Mouse (Mus musculus): ENCODE data around the gene Hmga1b.
A peak's percentile ranks its signal among the peaks of the same experiment; 100 is the strongest.
"Not testable (repeated sequence)": the region's sequence is repeated elsewhere in the genome, so short reads cannot be mapped to it uniquely, and the experiment has no call there.

The Hmga1b gene

GRCm38 (mm10) chr11:120762672-120763041 is at the start of gene Hmga1b:
Gene Hmga1b (plus strand): TSS chr11:120762794.
- not testable (repeated sequence) for DNase-seq (ENCODE audit: extremely low spot score, low read depth, low spot score)

DNA sequence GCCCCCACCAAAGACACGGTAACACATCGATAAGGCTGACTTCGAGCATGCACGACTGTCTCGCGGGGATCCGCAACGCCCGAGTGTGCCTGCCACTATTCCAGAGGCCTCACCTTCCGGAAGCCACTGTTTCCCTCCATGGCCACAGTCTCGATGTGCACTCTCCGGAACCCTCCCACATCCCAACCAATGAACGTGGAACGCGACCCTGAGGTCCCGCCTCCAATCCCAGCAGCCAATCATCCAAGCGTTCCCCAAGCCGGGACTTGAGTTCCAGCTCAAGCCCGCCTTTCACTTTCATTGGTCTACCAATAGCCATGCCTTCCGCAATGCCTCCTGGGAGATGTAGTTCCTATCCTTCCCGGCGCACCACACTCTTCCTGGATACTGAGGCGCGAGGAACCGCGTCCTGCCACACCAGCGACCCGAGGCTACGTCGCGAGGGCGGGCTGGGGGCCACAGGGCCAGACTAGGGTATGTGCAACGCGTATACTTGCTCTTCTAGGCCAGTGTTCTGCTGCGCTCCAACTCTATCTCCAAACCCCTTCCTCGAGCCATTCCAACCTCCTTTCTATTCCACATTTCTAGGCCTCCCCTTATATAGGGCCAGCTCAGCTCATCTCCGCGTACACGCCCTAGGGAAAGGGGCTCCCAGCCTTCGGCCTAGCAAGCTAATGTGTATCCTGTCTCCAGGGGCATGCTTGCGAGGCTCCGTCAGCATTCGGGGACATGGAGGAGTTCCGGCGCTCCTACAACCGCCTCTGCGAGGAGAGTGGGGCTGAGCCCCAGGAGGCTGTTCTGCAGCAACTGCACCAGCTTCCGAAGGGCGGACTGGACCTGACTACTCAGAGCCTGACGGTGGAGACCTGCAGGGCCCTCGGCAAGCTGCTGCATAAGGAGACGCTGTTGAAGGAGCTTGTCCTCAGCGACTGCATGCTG is 48.7 kb upstream of the Hmga1b start, which contains the start of the genes Cenpx and Lrrc45:
TSS of gene Cenpx (minus strand) at position 159 of the 939 bp plus-strand sequence.
TSS of gene Lrrc45 (plus strand) at position 346 of the 939 bp plus-strand sequence.
- peak; percentile 96 for DNase-seq (ENCODE audit: extremely low spot score, low read depth, low spot score)

DNA sequence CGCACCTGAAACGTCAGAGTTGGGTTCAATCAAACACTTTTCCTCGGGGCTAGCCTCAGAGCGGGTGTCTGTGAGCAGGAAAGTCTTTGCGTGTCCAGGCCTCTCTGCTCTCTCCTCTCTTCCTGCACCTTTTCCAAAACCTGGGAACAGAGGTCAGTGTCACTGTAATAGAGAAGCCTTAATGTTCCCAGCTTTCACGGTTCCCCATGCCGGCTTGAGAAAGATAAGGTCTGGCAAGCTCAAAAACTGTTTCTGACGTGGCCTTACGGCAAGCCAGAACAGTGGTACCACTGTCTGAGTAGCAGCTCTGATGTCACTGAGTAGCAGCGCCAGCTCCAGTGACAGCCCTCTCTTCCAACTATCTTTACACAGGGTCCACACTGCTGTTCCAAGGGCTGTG is 48.0 kb upstream of the Hmga1b start:
- DNase-seq (ENCODE audit: extremely low spot score, low read depth, low spot score) = no peak

- no peak for DNase-seq (ENCODE audit: extremely low spot score, low read depth, low spot score)
Observed at GRCm38 (mm10) chr11:120715131-120715530, 47.5 kb upstream of the Hmga1b start.

GRCm38 (mm10) chr11:120719242-120719641 is 43.4 kb upstream of the Hmga1b start:
- DNase-seq (ENCODE audit: extremely low spot score, low read depth, low spot score) = no peak

- no peak for DNase-seq (ENCODE audit: extremely low spot score, low read depth, low spot score)
Observed at GRCm38 (mm10) chr11:120719841-120720376, 42.7 kb upstream of the Hmga1b start.

GRCm38 (mm10) chr11:120720450-120720849 is 42.1 kb upstream of the Hmga1b start:
- peak; percentile 89 for DNase-seq (ENCODE audit: extremely low spot score, low read depth, low spot score)

DNA sequence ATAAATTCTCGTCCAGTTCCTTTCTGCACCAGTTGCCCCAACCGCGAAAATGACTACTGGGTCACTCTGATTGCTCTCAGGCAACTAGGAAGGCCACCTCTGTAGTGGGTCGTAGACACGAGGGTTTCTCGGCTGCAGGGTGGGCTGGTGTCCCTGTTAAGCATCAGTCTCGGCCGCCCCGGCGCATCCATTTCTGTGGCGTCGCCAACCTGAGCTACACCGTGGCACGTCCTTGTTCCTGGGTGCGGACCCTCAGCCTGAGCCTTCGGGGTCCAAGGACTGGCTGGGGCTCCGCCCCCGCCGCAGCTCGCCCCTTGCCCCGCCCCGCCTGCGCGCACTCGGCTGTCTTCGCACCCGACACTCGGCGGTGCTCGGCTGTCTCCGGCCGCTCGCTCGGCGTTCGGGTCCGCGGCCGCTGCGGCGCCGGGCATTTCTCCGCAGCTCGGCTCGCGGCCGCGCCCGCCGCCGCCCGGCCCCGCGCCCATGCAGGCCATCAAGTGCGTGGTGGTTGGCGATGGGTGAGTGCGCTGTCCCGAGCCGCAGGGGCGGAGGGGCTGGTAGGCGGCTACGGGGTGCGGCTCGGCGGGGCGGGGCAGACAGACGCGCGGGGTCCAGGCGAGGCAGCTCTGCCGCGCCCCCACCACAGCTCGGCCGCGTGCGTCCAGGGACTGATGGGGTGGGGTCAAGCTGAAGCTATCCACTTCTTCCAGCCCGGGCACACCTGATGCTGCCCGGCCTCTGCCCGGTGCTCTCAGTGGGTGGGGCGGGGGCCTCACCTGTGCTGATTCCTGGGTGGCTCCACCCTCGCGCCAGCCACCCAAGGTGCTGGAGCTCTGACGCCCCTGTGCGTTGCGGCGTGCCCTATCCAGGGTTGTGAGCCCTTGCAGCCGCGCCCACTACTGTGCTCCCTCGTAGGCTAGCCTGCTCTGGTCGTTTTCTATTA is 41.2 kb upstream of the Hmga1b start, which contains the start of gene Rac3:
TSS of gene Rac3 (plus strand) at position 347 of the 943 bp plus-strand sequence.
- DNase-seq (ENCODE audit: extremely low spot score, low read depth, low spot score) = no peak

DNA sequence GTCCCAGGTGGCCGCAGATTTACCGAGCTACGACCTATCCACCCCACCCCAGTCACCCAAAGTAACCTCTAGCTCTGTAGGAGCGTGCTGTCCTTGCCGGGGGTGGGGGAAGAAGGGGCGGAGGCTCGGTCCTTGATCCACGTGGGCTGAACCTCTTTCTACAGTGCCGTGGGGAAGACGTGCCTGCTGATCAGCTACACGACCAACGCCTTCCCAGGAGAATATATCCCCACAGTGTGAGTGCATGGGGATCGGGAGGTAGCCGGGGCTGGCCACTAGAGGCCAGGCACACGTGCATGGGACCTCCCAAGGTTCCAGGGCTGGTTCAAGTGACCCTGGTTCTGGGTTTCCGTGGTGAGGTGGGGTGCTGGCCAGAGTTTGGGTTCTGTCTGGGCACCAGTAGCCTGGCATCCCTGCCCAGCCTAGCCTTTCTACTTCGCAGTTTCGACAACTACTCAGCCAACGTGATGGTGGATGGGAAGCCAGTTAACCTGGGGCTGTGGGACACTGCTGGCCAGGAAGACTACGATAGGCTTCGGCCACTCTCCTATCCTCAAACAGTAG is 40.4 kb upstream of the Hmga1b start:
- DNase-seq (ENCODE audit: extremely low spot score, low read depth, low spot score) = no peak

DNA sequence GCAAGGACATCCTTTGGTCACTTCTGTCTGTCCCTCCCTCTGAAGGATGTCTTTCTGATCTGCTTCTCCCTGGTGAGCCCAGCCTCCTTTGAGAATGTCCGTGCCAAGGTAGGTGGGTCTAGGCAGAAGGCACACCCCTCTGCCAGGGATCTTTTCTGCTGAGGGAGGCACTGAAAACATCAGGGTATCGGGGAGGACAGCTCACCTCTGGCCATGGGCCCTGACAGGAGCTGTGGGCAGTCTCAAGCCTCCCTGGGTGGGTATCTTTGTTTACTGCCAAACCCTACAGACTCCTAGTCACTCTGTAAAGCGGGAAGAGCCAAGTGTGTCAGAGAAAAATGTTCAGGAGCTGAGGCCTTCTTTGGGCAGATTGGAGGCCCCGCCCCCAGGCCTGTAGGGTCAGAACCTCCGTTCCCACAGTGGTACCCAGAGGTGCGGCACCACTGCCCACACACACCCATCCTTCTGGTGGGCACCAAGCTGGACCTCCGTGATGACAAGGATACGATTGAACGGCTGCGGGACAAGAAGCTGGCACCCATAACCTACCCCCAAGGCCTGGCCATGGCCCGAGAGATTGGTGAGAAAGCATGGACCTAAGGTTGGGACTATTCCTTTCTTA is 39.7 kb upstream of the Hmga1b start:
- DNase-seq (ENCODE audit: extremely low spot score, low read depth, low spot score) = no peak

GRCm38 (mm10) chr11:120723509-120723908 is 39.1 kb upstream of the Hmga1b start:
- DNase-seq (ENCODE audit: extremely low spot score, low read depth, low spot score) = no peak

DNA sequence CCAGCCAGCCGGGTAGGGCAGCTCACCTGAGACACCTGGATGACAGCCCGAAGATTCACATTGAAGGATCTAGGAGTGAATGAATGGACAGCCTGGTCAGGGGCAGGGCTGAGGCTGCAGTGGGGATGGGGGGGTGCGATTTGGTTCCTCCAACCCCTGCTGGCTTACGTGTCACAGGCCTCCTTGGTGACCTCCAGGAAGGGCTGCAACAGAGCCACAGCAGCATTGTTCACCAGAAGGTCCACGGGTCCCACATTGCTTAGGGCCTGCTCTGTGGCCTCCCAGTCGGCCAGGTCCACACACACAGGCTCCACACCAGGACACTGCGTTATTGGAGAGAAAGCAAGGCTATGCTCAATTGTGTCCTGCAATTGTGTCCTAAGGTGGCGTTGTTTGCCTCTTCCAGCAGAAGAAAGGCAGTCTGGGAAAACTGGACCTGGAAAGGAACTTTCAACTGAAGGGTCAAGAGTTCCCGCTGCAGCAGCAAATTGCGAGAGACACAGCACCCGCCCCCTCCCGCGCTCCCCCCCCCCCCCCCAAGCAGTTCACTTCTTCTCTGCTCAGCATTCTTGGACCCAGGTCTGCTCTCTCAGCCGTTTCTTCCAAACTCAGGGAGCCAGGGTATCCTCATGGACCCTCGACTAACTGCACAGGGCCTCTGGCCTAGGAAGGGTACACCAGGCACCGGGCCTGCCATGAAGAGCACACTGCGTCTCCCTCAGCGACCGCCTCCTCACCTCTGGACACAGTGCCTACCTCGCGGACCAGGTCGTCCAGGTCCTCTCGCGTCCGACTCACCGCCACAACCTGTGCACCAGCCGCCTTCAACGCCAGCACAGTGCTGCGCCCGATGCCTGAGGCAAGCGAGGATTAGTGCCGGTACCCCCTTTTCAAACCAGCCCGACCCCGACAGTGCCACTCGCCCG is 36.1 kb upstream of the Hmga1b start:
- DNase-seq (ENCODE audit: extremely low spot score, low read depth, low spot score) = no peak

- peak; percentile 73 for DNase-seq (ENCODE audit: extremely low spot score, low read depth, low spot score)
Observed at GRCm38 (mm10) chr11:120727169-120727527, 35.4 kb upstream of the Hmga1b start, which contains the start of gene Dcxr. Gene Dcxr (minus strand): TSS chr11:120727281.

DNA sequence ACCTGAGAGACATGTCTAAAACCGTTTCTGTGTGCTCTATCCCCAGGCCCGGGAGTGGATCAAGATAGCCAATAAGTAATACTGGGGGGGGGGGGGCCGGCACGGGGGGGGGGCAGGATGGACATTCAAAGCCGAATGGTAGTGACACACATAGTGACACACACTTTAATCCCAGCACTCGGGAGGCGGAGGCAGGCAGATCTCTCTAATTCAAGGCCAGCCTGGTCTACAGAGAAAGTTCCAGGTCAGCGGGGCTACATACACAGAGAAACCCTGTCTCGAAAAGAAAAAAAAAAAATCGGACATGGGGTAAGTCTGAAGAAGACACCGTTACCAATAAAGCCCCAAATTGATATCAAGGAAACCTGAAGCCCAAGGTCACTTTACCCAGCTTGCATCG is 35.0 kb upstream of the Hmga1b start:
- no peak for DNase-seq (ENCODE audit: extremely low spot score, low read depth, low spot score)

GRCm38 (mm10) chr11:120728530-120729240 is 33.9 kb upstream of the Hmga1b start:
- DNase-seq (ENCODE audit: extremely low spot score, low read depth, low spot score) = no peak

DNA sequence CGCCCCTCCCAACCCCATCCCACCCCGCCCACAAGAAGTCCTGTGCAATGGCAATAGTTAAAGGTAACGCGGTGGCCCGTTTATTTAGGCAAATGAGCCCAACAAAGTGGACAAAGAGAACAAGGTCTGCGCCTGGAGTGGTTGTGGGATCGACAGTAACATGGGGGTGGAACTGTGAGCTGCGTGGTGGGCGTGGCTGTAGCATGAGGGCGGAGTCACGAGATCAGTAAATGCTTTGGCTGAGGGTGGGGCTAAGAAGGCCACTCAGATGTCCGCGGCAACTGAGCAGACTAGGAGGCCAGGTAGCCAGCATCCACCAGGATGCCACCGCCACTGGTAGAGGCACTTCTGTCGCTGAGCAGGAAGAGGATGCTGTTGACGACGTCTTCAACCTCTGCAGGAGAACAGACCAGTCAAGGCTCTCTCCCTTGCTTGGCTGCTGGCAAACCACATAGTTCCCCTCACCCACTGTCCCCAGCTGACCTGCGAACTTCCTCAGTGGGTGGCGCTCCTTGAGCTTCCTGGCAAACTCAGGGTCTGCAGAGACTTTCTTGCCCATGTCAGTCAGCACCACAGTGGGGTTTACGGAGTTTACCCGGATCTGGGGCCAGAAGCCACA is 33.1 kb upstream of the Hmga1b start:
- not testable (repeated sequence) for DNase-seq (ENCODE audit: extremely low spot score, low read depth, low spot score)

- no peak for DNase-seq (ENCODE audit: extremely low spot score, low read depth, low spot score)
Observed at GRCm38 (mm10) chr11:120730331-120730870, 32.2 kb upstream of the Hmga1b start.

DNA sequence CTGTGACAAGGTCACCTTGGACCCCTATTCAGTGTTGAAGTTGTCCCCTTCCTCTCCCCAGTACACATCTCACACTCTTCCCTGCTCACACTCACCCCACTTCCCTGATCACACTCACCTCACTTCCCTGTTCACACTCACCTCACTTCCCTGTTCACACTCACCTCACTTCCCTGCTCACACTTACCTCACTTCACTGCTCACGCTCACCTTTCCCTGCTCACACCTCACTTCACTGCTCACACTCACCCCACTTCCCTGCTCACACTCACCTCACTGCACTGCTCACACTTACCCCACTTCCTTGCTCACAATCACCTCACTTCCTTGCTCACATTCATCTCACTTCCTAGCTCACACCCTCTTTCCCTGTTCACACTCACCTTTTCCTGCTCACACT is 31.2 kb upstream of the Hmga1b start:
- DNase-seq (ENCODE audit: extremely low spot score, low read depth, low spot score) = no peak

All from hindlimb bud, embryonic 11.5 days (tissue).